Mouse (Mus musculus) MEL (cell line): ENCODE data around the gene Lsp1.

Experiments used
- BHLHE40 ChIP-seq: IDR thresholded peaks from 2 replicates; pipeline ENCODE4 v1.6.1; 2012; ENCODE audit warnings: low read depth, mild to moderate bottlenecking, inconsistent platforms, low read length, improper control_type of control experiment, borderline replicate concordance
- ELF1 ChIP-seq: IDR thresholded peaks from 2 replicates; pipeline ENCODE4 v1.6.1; 2014; ENCODE audit warnings: low read depth, mild to moderate bottlenecking, inconsistent platforms, low read length, improper control_type of control experiment, moderate library complexity
- EP300 ChIP-seq, 2 experiments: IDR thresholded peaks; 2 replicates each; pipeline ENCODE4 v1.6.1; 2011; ENCODE audit warnings: improper control_type of control experiment in 2 of 2, low read length in 2 of 2, low read depth in 1 of 2, mild to moderate bottlenecking in 1 of 2
- GABPA ChIP-seq: IDR thresholded peaks from 2 replicates; pipeline ENCODE4 v1.6.1; 2012; ENCODE audit warnings: low read depth, mild to moderate bottlenecking, inconsistent platforms, low read length, improper control_type of control experiment, moderate library complexity
- MEF2A ChIP-seq: IDR thresholded peaks from 2 replicates; pipeline ENCODE4 v1.6.1; 2014; ENCODE audit warnings: low read depth, mild to moderate bottlenecking, inconsistent platforms, low read length, improper control_type of control experiment; ENCODE audit not compliant: poor library complexity, insufficient replicate concordance, severe bottlenecking; ENCODE audit errors: extremely low read depth
- POLR2A ChIP-seq, 2 experiments: IDR thresholded peaks; 2 replicates each; pipeline ENCODE4 v1.6.1; 2011 to 2012; ENCODE audit warnings: low read length in 2 of 2, mild to moderate bottlenecking in 2 of 2, control low read depth in 1 of 2, improper control_type of control experiment in 1 of 2, low read depth in 1 of 2, moderate library complexity in 1 of 2; ENCODE audit not compliant: control insufficient read depth in 1 of 2, insufficient read depth in 1 of 2, poor library complexity in 1 of 2
- SIN3A ChIP-seq: IDR thresholded peaks from 2 replicates; pipeline ENCODE4 v1.6.1; 2012; ENCODE audit warnings: low read length, improper control_type of control experiment, inconsistent platforms
- TAL1 ChIP-seq: IDR thresholded peaks from 2 replicates; pipeline ENCODE4 v1.6.1; 2012; ENCODE audit warnings: mild to moderate bottlenecking, inconsistent platforms, low read length, moderate library complexity, mixed read lengths
- TCF12 ChIP-seq: IDR thresholded peaks from 2 replicates; pipeline ENCODE4 v1.6.1; 2014; ENCODE audit warnings: low read depth, mild to moderate bottlenecking, inconsistent platforms, low read length, improper control_type of control experiment, moderate library complexity
- USF1 ChIP-seq: IDR thresholded peaks from 2 replicates; pipeline ENCODE4 v1.6.1; 2014; ENCODE audit warnings: low read depth, mild to moderate bottlenecking, inconsistent platforms, low read length, improper control_type of control experiment, moderate library complexity

GRCm38 (mm10) chr7:142539828-142540227, 79.2 kb downstream of the Lsp1 start:
- TF ChIP-seq GABPA (no peak), ELF1 (no peak), MEF2A (no peak), USF1 (no peak), POLR2A (IDR thresholded peaks at IDR 0.05; ENCODE audit: control insufficient read depth in 1 of 2, insufficient read depth in 1 of 2, low read depth in 1 of 2, low read length in 2 of 2, poor library complexity in 1 of 2) (no peak), SIN3A (no peak), EP300 (IDR thresholded peaks at IDR 0.05; ENCODE audit: low read depth in 1 of 2, low read length in 2 of 2) (no peak), TAL1 (no peak), BHLHE40 (no peak), TCF12 (no peak)
